Mouse (Mus musculus) lung, postnatal 4 days (tissue): ENCODE data around the gene Calml3.

ENCODE experiments used
- DNase-seq, 2 experiments: peaks; one replicate each; pipeline ENCODE4 v3.0.0; 2021

Gene Calml3

GRCm38 (mm10) chr13:3779575-3780226, 24.4 kb downstream of the Calml3 start:
- DNase-seq = peak in 1 of 2 experiments; percentile 48

- peak in 1 of 2 experiments; percentile 20 for DNase-seq
Observed at GRCm38 (mm10) chr13:3778591-3779364, 25.3 kb downstream of the Calml3 start.

GRCm38 (mm10) chr13:3777216-3777912, 26.8 kb downstream of the Calml3 start:
- DNase-seq = no peak

GRCm38 (mm10) chr13:3776446-3776845, 27.7 kb downstream of the Calml3 start:
- peak in 1 of 2 experiments; percentile 24 for DNase-seq

GRCm38 (mm10) chr13:3774991-3775390, 29.1 kb downstream of the Calml3 start:
- DNase-seq = peak in 1 of 2 experiments; percentile 13

GRCm38 (mm10) chr13:3774280-3774679, 29.8 kb downstream of the Calml3 start:
- DNase-seq = no peak

GRCm38 (mm10) chr13:3773149-3773688, 30.9 kb downstream of the Calml3 start:
- no peak for DNase-seq

GRCm38 (mm10) chr13:3771221-3771620, 32.9 kb downstream of the Calml3 start:
- DNase-seq = no peak

- peak; percentile 78 to 86 for DNase-seq
Observed at GRCm38 (mm10) chr13:3770170-3771024, 33.7 kb downstream of the Calml3 start.

GRCm38 (mm10) chr13:3769531-3769930, 34.6 kb downstream of the Calml3 start:
- peak in 1 of 2 experiments; percentile 38 for DNase-seq

- DNase-seq = peak; percentile 39 to 48
Observed at GRCm38 (mm10) chr13:3768621-3769020, 35.5 kb downstream of the Calml3 start.

- no peak for DNase-seq
Observed at GRCm38 (mm10) chr13:3767086-3767485, 37.0 kb downstream of the Calml3 start.

GRCm38 (mm10) chr13:3765781-3766180, 38.3 kb downstream of the Calml3 start:
- no peak for DNase-seq

- no peak for DNase-seq
Observed at GRCm38 (mm10) chr13:3761131-3761530, 43.0 kb downstream of the Calml3 start.

- no peak for DNase-seq
Observed at GRCm38 (mm10) chr13:3758347-3758746, 45.8 kb downstream of the Calml3 start.

GRCm38 (mm10) chr13:3753291-3753690, 50.8 kb downstream of the Calml3 start:
- no peak for DNase-seq
